Mouse (Mus musculus): ENCODE measurements around the gene Vars2. TPM values are rescaled to one million over a fixed set of nuclear protein-coding genes. Genes with fewer than 3 reads are reported as not detected.

Vars2 gene
- total and polyA plus RNA-seq, 3 experiments, result 14.0 to 30.3 (median 23.0) TPM

DNA sequence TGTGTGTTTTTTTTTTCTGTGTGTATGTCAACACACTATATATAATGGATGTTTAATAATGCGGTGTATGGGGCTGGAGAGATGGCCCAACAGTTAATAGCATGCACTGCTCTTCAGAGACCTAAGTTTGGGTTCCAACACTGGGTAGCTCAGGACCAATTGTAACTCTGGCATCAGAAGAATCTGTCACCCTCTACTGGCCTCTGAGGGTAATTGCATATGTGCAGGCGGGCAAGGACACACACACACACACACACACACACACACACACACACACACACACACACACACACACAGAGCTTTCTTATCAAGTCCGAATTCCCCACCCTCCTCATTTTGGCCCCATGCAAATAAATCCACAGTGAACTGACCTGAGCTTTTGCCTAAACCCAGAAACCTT, 32.2 kb downstream of the Vars2 start:
- H3K27me3 ChIP-seq (replicated peaks), result peaks cover 34% of the 10 kb centered on the region
- TF ChIP-seq SMC3 (IDR thresholded peaks at IDR 0.05; ENCODE audit: low read depth, low read length) (0 out of 2 replicates have a peak, but pooled peaks have one; percentile 3), NELFE (IDR thresholded peaks at IDR 0.05; ENCODE audit: low read depth, low read length) (no peak), CTCF (conservative IDR thresholded peaks at IDR 0.05 in 1 of 2, IDR thresholded peaks at IDR 0.05 in 1 of 2; ENCODE audit: low read depth in 2 of 2, low read length in 2 of 2) (peak in 1 of 2 experiments; percentile 39; a peak in 1 of 4 replicates)
- no peaks in the 10 kb centered on the region for H3K36me3 ChIP-seq (replicated peaks in 1 of 2; ENCODE audit: control insufficient read depth in 1 of 2, insufficient read depth in 1 of 2, low read length in 1 of 2)
- H3K9ac ChIP-seq (ENCODE audit: insufficient read depth, low read depth), result no peak overlapping the region
- H3K4me3 ChIP-seq (replicated peaks in 1 of 3; ENCODE audit: low read depth in 2 of 3, low read length in 2 of 3, poor library complexity in 1 of 3), result no peak overlapping the region
- H3K27ac ChIP-seq (ENCODE audit: insufficient read depth, low read depth), result no peak overlapping the region
- in situ Hi-C loops (cut with MboI; ENCODE audit: low pct_ligation_motif_present, low pct_unique_long_range_greater_than_20kb, low sequenced_read_pairs), result no loop called here
- DNase-seq (ENCODE audit: extremely low read depth), result peak; percentile 40
- dilution Hi-C loops (cut with MboI; ENCODE audit: extremely low pct_ligation_motif_present, extremely low pct_unique_long_range_greater_than_20kb, low sequenced_read_pairs), result no loop called here
- H3K9me3 ChIP-seq (replicated peaks; ENCODE audit: low read length), result no peaks in the 10 kb centered on the region
- no peak overlapping the region for H3K4me2 ChIP-seq (ENCODE audit: insufficient read depth, low read depth, poor library complexity, severe bottlenecking)
- peaks cover 7 to 10% of the 10 kb centered on the region in 2 experiments for H3K4me1 ChIP-seq (ENCODE audit: control insufficient read depth in 1 of 2, insufficient read depth in 2 of 2)
- no peaks in the 10 kb centered on the region for H3K79me2 ChIP-seq (replicated peaks; ENCODE audit: control insufficient read depth, extremely low read depth, insufficient read depth, poor library complexity, severe bottlenecking)

DNA sequence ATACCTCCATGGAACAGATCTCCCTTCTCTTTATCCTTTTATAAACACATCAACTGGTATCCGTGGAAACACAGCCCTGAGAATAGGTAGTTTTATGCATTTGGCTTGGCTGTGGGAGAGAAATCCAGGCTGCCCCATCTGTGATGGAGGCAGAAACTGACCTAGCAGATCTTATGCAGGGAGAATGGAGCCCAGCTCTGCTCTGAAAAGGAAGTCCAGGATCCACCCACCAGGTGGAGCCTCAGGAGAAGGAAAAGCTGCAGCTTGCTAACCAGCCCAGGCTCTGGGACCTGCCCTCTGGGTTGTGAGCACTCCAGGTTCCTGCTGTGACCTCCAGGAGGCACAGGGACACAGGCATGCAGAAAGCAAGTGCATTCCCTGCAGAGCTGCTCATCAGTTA, 33.4 kb downstream of the Vars2 start:
- dilution Hi-C loops (cut with MboI; ENCODE audit: extremely low pct_ligation_motif_present, extremely low pct_unique_long_range_greater_than_20kb, low sequenced_read_pairs), result no loop called here
- Histone ChIP-seq H3K27ac (ENCODE audit: insufficient read depth, low read depth) (no peak overlapping the region), H3K36me3 (replicated peaks in 1 of 2; ENCODE audit: control insufficient read depth in 1 of 2, insufficient read depth in 1 of 2, low read length in 1 of 2) (no peaks in the 10 kb centered on the region), H3K27me3 (replicated peaks) (peaks cover 35% of the 10 kb centered on the region), H3K4me3 (replicated peaks in 1 of 3; ENCODE audit: low read depth in 2 of 3, low read length in 2 of 3, poor library complexity in 1 of 3) (no peak overlapping the region), H3K79me2 (replicated peaks; ENCODE audit: control insufficient read depth, extremely low read depth, insufficient read depth, poor library complexity, severe bottlenecking) (no peaks in the 10 kb centered on the region), H3K4me1 (ENCODE audit: control insufficient read depth in 1 of 2, insufficient read depth in 2 of 2) (peaks cover 7 to 10% of the 10 kb centered on the region in 2 experiments), H3K4me2 (ENCODE audit: insufficient read depth, low read depth, poor library complexity, severe bottlenecking) (no peak overlapping the region), H3K9me3 (replicated peaks; ENCODE audit: low read length) (no peaks in the 10 kb centered on the region), H3K9ac (ENCODE audit: insufficient read depth, low read depth) (no peak overlapping the region)
- no peak for DNase-seq (ENCODE audit: extremely low read depth)
- in situ Hi-C loops (cut with MboI; ENCODE audit: low pct_ligation_motif_present, low pct_unique_long_range_greater_than_20kb, low sequenced_read_pairs), result no loop called here
- TF ChIP-seq GABPA (IDR thresholded peaks at IDR 0.05; ENCODE audit: insufficient replicate concordance, low read depth, low read length) (no peak), CTCF (conservative IDR thresholded peaks at IDR 0.05 in 1 of 2, IDR thresholded peaks at IDR 0.05 in 1 of 2; ENCODE audit: low read depth in 2 of 2, low read length in 2 of 2) (0 out of 4 replicates have a peak, but pooled peaks of 1 of the 2 experiments have one; percentile 6)

- TF ChIP-seq RCOR1 (conservative IDR thresholded peaks at IDR 0.05; ENCODE audit: low read depth, low read length), result no peak
- no peak for TF ChIP-seq NRF1 (IDR thresholded peaks at IDR 0.05; ENCODE audit: low read depth, low read length)
- no peak for TF ChIP-seq TBP (conservative IDR thresholded peaks at IDR 0.05; ENCODE audit: low read depth, low read length)
- no peak for TF ChIP-seq ZC3H11A (IDR thresholded peaks at IDR 0.05; ENCODE audit: low read depth, low read length)
- no peak for TF ChIP-seq UBTF (IDR thresholded peaks at IDR 0.05; ENCODE audit: low read depth, low read length)
- no peak for TF ChIP-seq BHLHE40 (IDR thresholded peaks at IDR 0.05; ENCODE audit: low read depth, low read length)
- no peak for TF ChIP-seq CHD1 (IDR thresholded peaks at IDR 0.05; ENCODE audit: low read depth, low read length)
- no peak for TF ChIP-seq IRF4 (IDR thresholded peaks at IDR 0.05; ENCODE audit: low read depth, low read length)
- no peak for TF ChIP-seq EP300 (IDR thresholded peaks at IDR 0.05; ENCODE audit: low read length)
- in situ Hi-C loops (cut with MboI; ENCODE audit: low pct_ligation_motif_present, low pct_unique_long_range_greater_than_20kb, low sequenced_read_pairs), result no loop called here
- H3K9me3 ChIP-seq (replicated peaks; ENCODE audit: low read length), result no peaks in the 10 kb centered on the region
- DNase-seq (ENCODE audit: extremely low read depth), result no peak
- H3K4me3 ChIP-seq (replicated peaks in 1 of 3; ENCODE audit: low read depth in 2 of 3, low read length in 2 of 3, poor library complexity in 1 of 3), result no peak within 1 kb of the TSS
- no peaks in the 10 kb centered on the region for H3K4me1 ChIP-seq (ENCODE audit: control insufficient read depth in 1 of 2, insufficient read depth in 2 of 2)
- H3K27ac ChIP-seq (ENCODE audit: insufficient read depth, low read depth), result no peak within 1 kb of the TSS
- no peaks in the 10 kb centered on the region for H3K79me2 ChIP-seq (replicated peaks; ENCODE audit: control insufficient read depth, extremely low read depth, insufficient read depth, poor library complexity, severe bottlenecking)
- H3K36me3 ChIP-seq (replicated peaks in 1 of 2; ENCODE audit: control insufficient read depth in 1 of 2, insufficient read depth in 1 of 2, low read length in 1 of 2), result no peaks in the 10 kb centered on the region
- peaks cover 17% of the 10 kb centered on the region for H3K27me3 ChIP-seq (replicated peaks)
- H3K9ac ChIP-seq (ENCODE audit: insufficient read depth, low read depth), result no peak within 1 kb of the TSS
- no peak within 1 kb of the TSS; the same call in 1 of the 2 replicates for H3K4me2 ChIP-seq (ENCODE audit: insufficient read depth, low read depth, poor library complexity, severe bottlenecking)
- dilution Hi-C loops (cut with MboI; ENCODE audit: extremely low pct_ligation_motif_present, extremely low pct_unique_long_range_greater_than_20kb, low sequenced_read_pairs), result no loop called here
These were observed 40.9 kb downstream of the Vars2 start, which contains the start of gene Gm9573 for GRCm38 (mm10) chr17:35626537-35626936. Gm9573 (minus strand) TSS chr17:35626637.
